Mouse (Mus musculus): ENCODE measurements at regions not wholly inside any gene's neighbourhood (a gene's known extent, or its start where the extent isn't known, plus 50 kb on each side); places are given as distances from the start of the nearest gene placed in this dataset.
A peak's percentile ranks its signal among the peaks of the same experiment; 100 is the strongest.

GRCm38 (mm10) chr13:99847531-99847930 is 53.4 kb downstream of the Cartpt start:
- ATAC-seq (ENCODE audit: insufficient number of reproducible peaks, insufficient read depth, low FRiP score, low TSS enrichment) = no peak
- whole genome bisulfite sequencing = 23% methylated on average over 13 of the region's 13 CpGs
- no peak overlapping the region for H3K4me3 ChIP-seq
- no peak overlapping the region for H3K27ac ChIP-seq
- H3K9ac ChIP-seq = no peak overlapping the region
- no peak overlapping the region for H3K4me2 ChIP-seq (replicated peaks)
- H3K9me3 ChIP-seq = no peaks in the 10 kb centered on the region
- no peaks in the 10 kb centered on the region for H3K36me3 ChIP-seq
- no peaks in the 10 kb centered on the region for H3K27me3 ChIP-seq
- H3K4me1 ChIP-seq = 0 out of 2 replicates have a peak, but pooled peaks cover 3% of the 10 kb centered on the region

DNA sequence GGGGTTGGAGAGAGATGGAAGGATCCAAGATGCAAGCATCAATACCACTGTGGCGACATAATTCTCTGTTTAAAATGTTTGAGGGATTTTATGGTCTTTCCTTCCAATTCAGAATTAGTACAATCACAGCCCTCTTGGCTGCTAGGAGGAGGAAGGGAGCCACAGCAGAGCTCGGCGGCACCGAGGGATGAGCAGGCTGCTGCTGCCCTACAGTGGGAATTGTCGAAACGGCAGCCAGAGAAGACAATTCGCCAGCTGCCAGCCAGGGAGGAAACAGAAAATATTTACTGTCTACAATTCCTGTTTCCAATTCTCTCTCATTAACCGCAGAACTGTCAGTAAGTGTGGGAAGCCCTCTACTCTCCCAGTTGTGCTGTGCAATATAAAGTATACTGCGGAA is 58.3 kb downstream of the Cartpt start:
- ATAC-seq (ENCODE audit: insufficient number of reproducible peaks, insufficient read depth, low FRiP score, low TSS enrichment) = no peak
- Histone ChIP-seq H3K36me3 (no peaks in the 10 kb centered on the region), H3K9me3 (no peaks in the 10 kb centered on the region), H3K9ac (no peak overlapping the region), H3K4me2 (replicated peaks) (no peak overlapping the region), H3K4me1 (peaks cover 7% of the 10 kb centered on the region; the same call in 1 of the 2 replicates), H3K27ac (no peak overlapping the region), H3K4me3 (no peak overlapping the region), H3K27me3 (no peaks in the 10 kb centered on the region)
- WGBS = 34% methylated on average over 9 of the region's 9 CpGs

DNA sequence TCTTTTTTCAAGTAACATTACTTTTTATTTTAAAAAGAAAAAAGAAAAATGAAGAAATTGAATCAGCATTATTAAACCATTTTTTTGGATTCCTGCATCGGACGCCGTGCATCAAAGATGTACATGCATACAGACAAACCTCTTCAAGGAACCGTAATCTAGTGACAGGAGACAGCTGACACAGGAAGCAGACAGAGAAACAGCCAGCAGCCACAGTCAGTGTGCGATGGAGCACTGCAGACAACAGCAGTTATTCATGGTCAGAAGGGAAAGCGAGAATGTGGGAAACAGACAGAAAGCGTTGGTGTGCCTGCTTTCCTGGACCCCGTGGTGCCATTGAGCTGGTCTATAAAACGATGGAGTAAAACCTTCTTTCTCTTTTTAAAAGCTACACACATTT is 61.4 kb downstream of the Cartpt start:
- H3K9ac ChIP-seq = no peak overlapping the region
- no peak for ATAC-seq (ENCODE audit: insufficient number of reproducible peaks, insufficient read depth, low FRiP score, low TSS enrichment)
- no peaks in the 10 kb centered on the region for H3K9me3 ChIP-seq
- H3K4me2 ChIP-seq (replicated peaks) = no peak overlapping the region
- H3K4me3 ChIP-seq = no peak overlapping the region
- no peaks in the 10 kb centered on the region for H3K27me3 ChIP-seq
- H3K36me3 ChIP-seq = no peaks in the 10 kb centered on the region
- H3K4me1 ChIP-seq = peaks cover 5% of the 10 kb centered on the region; the same call in 1 of the 2 replicates
- no peak overlapping the region for H3K27ac ChIP-seq
- WGBS = 58% methylated on average over 9 of the region's 9 CpGs

GRCm38 (mm10) chr13:99837772-99838425 is 63.0 kb downstream of the Cartpt start:
- 37% methylated on average over 11 of the region's 11 CpGs for WGBS
- H3K27me3 ChIP-seq = no peaks in the 10 kb centered on the region
- H3K4me3 ChIP-seq = no peak overlapping the region
- H3K4me1 ChIP-seq = peaks cover 5% of the 10 kb centered on the region; the same call in 1 of the 2 replicates
- peak; percentile 59; the same call in 1 of the 2 replicates for ATAC-seq (ENCODE audit: insufficient number of reproducible peaks, insufficient read depth, low FRiP score, low TSS enrichment)
- H3K9me3 ChIP-seq = no peaks in the 10 kb centered on the region
- no peaks in the 10 kb centered on the region for H3K36me3 ChIP-seq
- no peak overlapping the region for H3K4me2 ChIP-seq (replicated peaks)
- no peak overlapping the region for H3K9ac ChIP-seq
- H3K27ac ChIP-seq = no peak overlapping the region

DNA sequence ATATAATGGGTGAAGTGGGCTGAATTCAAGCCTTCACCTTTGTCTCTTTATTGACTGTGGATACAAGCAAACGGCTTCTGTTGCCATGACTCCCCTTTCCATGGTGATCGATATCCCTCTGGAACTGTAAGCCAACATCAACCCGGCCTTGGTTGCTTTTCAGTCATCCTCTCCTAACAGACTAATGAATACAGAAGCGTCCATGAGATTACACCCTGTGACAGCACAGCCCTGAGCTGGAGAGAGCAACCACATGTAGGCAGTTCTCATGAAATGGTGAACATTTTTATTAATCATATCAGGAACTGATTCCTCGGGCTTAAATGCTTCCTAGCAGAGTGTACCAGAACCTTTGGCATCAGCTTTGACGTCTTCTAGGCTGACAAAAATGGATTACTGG is 63.7 kb downstream of the Cartpt start:
- Histone ChIP-seq H3K4me1 (peaks cover 5% of the 10 kb centered on the region; the same call in 1 of the 2 replicates), H3K27ac (no peak overlapping the region), H3K4me3 (no peak overlapping the region), H3K36me3 (no peaks in the 10 kb centered on the region), H3K4me2 (replicated peaks) (no peak overlapping the region), H3K9me3 (no peaks in the 10 kb centered on the region), H3K27me3 (no peaks in the 10 kb centered on the region), H3K9ac (no peak overlapping the region)
- ATAC-seq (ENCODE audit: insufficient number of reproducible peaks, insufficient read depth, low FRiP score, low TSS enrichment) = no peak
- WGBS = 89% methylated on average over 6 of the region's 6 CpGs

DNA sequence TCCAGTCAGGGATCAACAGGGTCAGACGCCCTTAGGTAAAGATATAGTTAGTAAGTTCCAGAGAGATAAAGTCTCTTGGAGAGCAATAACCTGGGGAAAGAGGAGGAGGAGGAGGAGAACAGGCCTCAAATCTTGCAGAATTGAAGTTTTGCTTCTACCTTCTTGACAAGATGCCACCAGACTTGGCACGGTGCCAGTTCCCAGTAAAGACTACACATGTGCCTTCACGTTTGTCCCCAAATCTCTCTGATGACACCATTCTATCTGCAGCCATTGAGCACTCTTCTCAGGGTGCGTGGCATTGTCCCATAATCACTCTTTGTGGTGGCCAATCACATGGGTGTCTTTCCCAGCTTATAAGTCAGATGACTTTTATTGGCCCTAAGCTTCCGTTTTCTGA is 64.3 kb downstream of the Cartpt start:
- Histone ChIP-seq H3K36me3 (no peaks in the 10 kb centered on the region), H3K9me3 (no peaks in the 10 kb centered on the region), H3K9ac (no peak overlapping the region), H3K4me1 (peaks cover 5% of the 10 kb centered on the region; the same call in 1 of the 2 replicates), H3K4me2 (replicated peaks) (no peak overlapping the region), H3K4me3 (no peak overlapping the region), H3K27me3 (no peaks in the 10 kb centered on the region), H3K27ac (no peak overlapping the region)
- WGBS = 89% methylated on average over 5 of the region's 5 CpGs
- no peak for ATAC-seq (ENCODE audit: insufficient number of reproducible peaks, insufficient read depth, low FRiP score, low TSS enrichment)

DNA sequence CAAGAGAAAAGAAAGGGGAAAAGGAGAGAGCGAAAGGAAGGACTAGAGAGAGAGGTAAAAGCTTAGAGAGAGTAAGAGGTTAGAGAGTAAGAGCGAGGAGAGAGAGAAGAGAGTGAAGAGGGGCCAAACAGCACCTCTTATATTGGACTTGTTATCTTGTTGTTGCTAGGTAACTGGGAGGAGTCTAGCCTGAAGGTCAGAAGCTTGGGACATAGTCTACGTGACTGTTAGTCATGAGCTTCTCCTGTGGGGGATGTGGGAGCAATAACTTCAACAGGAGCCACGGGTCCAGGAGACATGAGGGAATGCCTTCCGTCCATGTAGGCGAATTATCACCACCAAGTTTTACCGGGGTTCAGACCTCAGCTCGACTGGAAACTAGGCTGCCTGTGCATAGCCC is 65.4 kb downstream of the Cartpt start:
- no peak overlapping the region for H3K4me3 ChIP-seq
- WGBS = 90% methylated on average over 8 of the region's 8 CpGs

DNA sequence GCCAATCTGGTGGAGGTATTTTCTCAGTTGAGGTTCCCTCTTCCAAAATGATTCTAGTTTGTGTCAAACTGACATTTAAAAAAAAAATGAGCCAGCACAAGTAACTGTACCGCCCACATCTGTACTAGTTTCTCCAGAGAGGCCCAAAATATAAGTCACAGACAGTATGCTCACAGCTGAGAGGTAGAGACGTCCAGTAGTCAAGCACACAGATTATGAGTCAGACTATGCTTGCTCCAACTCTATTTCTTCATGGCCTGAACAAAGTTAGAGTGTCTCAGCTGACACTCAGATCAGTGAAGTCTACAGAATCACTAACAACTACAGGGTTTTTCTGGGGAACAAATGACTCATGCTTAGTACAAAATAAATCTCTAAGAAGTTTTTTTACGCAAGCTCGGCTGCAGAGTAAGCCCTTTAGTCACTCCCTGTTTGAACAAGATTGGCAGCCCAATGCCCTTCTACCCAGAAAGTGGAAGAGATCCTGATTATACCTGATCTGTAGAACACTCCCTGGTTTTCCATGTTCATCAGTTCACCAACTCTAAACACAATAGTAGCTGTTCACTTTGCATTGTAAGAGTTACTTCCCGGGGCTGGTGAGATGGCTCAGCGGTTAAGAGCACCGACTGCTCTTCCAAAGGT is 70.7 kb downstream of the Cartpt start:
- ATAC-seq (ENCODE audit: insufficient number of reproducible peaks, insufficient read depth, low FRiP score, low TSS enrichment) = no peak
- Histone ChIP-seq H3K4me1 (no peaks in the 10 kb centered on the region), H3K9ac (no peak overlapping the region), H3K9me3 (no peaks in the 10 kb centered on the region), H3K27ac (no peak overlapping the region), H3K36me3 (no peaks in the 10 kb centered on the region), H3K4me3 (no peak overlapping the region), H3K4me2 (replicated peaks) (no peak overlapping the region), H3K27me3 (no peaks in the 10 kb centered on the region)
- WGBS = 88% methylated on average over 7 of the region's 7 CpGs

More for the DNA sequence above, 65.4 kb downstream of the Cartpt start:
- no peaks in the 10 kb centered on the region for H3K27me3 ChIP-seq
- H3K27ac ChIP-seq = no peak overlapping the region
- H3K36me3 ChIP-seq = no peaks in the 10 kb centered on the region
- H3K4me1 ChIP-seq = peaks cover 5% of the 10 kb centered on the region; the same call in 1 of the 2 replicates
- H3K4me2 ChIP-seq (replicated peaks) = no peak overlapping the region
- no peaks in the 10 kb centered on the region for H3K9me3 ChIP-seq
- no peak overlapping the region for H3K9ac ChIP-seq
- ATAC-seq (ENCODE audit: insufficient number of reproducible peaks, insufficient read depth, low FRiP score, low TSS enrichment) = no peak

GRCm38 (mm10) chr13:99827573-99827972 is 73.3 kb downstream of the Cartpt start:
- H3K4me2 ChIP-seq (replicated peaks) = no peak overlapping the region
- no peak overlapping the region for H3K27ac ChIP-seq
- no peaks in the 10 kb centered on the region for H3K4me1 ChIP-seq
- no peaks in the 10 kb centered on the region for H3K36me3 ChIP-seq
- no peak overlapping the region for H3K4me3 ChIP-seq
- no peak for ATAC-seq (ENCODE audit: insufficient number of reproducible peaks, insufficient read depth, low FRiP score, low TSS enrichment)
- WGBS = 88% methylated on average over 7 of the region's 7 CpGs
- no peaks in the 10 kb centered on the region for H3K27me3 ChIP-seq
- no peak overlapping the region for H3K9ac ChIP-seq
- no peaks in the 10 kb centered on the region for H3K9me3 ChIP-seq

- Histone ChIP-seq H3K27ac (no peak overlapping the region), H3K9me3 (no peaks in the 10 kb centered on the region), H3K4me3 (no peak overlapping the region), H3K27me3 (no peaks in the 10 kb centered on the region), H3K36me3 (no peaks in the 10 kb centered on the region), H3K4me1 (no peaks in the 10 kb centered on the region), H3K9ac (no peak overlapping the region), H3K4me2 (replicated peaks) (no peak overlapping the region)
- ATAC-seq (ENCODE audit: insufficient number of reproducible peaks, insufficient read depth, low FRiP score, low TSS enrichment) = no peak
- 63% methylated on average over 8 of the region's 8 CpGs for WGBS
Measured at GRCm38 (mm10) chr13:99824625-99825024, 76.3 kb downstream of the Cartpt start.

- no peaks in the 10 kb centered on the region for H3K36me3 ChIP-seq
- no peak overlapping the region for H3K4me3 ChIP-seq
- H3K27ac ChIP-seq = no peak overlapping the region
- WGBS = 68% methylated on average over 6 of the region's 6 CpGs
- ATAC-seq (ENCODE audit: insufficient number of reproducible peaks, insufficient read depth, low FRiP score, low TSS enrichment) = no peak
- no peak overlapping the region for H3K9ac ChIP-seq
- H3K4me1 ChIP-seq = 0 out of 2 replicates have a peak, but pooled peaks cover 2% of the 10 kb centered on the region
- H3K9me3 ChIP-seq = no peaks in the 10 kb centered on the region
- H3K27me3 ChIP-seq = no peaks in the 10 kb centered on the region
- H3K4me2 ChIP-seq (replicated peaks) = no peak overlapping the region
Measured at GRCm38 (mm10) chr13:99816666-99817065, 84.2 kb downstream of the Cartpt start.

- H3K4me2 ChIP-seq (replicated peaks) = no peak overlapping the region
- no peak for ATAC-seq (ENCODE audit: insufficient number of reproducible peaks, insufficient read depth, low FRiP score, low TSS enrichment)
- no peak overlapping the region for H3K27ac ChIP-seq
- no peaks in the 10 kb centered on the region for H3K9me3 ChIP-seq
- no peaks in the 10 kb centered on the region for H3K36me3 ChIP-seq
- 0 out of 2 replicates have a peak, but pooled peaks cover 2% of the 10 kb centered on the region for H3K4me1 ChIP-seq
- H3K4me3 ChIP-seq = no peak overlapping the region
- WGBS = 69% methylated on average over 6 of the region's 6 CpGs
- H3K9ac ChIP-seq = no peak overlapping the region
- H3K27me3 ChIP-seq = no peaks in the 10 kb centered on the region
Measured at GRCm38 (mm10) chr13:99815786-99816185, 85.1 kb downstream of the Cartpt start.
